Mouse (Mus musculus): Measurements from ENCODE around the gene Kctd11. TPM values are rescaled to one million over a fixed set of nuclear protein-coding genes. Genes with fewer than 3 reads are reported as not detected.

The Kctd11 gene
- polyA plus RNA-seq (2014; fragmentation: Illumina TruSeq; extraction: RNeasy Lipid Tissue Mini Kit (QIAGEN cat#74804); ENCODE audit: insufficient read depth, low read depth, low replicate concordance) = 11.2 TPM

DNA sequence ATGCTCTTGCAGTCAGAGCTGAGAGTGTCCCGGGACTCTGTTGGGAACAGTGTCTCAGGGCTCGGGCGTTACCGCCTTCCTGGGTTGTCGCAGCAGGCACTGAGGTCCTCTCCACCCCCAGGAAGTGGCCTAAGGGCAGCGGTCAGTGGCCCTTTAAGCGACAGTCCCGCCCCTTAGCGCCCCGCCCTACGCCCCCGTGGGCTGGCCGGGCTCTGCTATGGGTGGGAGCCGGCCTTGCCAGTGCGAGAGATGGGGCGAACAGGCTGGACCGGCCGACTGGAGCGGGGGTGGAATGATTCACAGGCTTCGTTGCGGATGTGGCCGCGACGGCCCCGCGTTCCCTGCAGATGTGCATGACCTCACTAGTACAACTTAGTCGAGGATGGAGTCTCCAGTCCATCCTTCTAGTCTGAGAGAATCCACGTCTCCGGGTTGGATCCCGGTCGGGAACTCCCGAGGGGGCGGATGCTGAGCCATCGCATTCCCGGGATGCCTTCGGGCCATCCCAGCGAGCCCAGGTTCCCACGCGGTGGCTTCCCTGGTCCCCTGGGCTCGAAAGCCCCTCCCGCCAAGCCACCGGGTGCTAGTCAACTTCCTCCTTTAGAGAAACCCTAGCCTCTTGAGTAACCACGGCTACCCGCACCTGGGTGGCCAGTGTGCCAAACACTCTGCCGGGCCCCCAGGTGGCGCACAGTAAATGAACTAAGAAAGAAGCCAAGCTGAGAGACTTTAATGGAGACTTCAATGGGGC is at the start of gene Kctd11:
Gene Kctd11, minus strand, starts transcription at position 554 of the 751 bp plus-strand sequence.

GRCm38 (mm10) chr11:69921114-69922011 is 40.2 kb upstream of the Kctd11 start, which contains the start of gene Eif5a:
Gene Eif5a (minus strand): TSS chr11:69921958.

DNA sequence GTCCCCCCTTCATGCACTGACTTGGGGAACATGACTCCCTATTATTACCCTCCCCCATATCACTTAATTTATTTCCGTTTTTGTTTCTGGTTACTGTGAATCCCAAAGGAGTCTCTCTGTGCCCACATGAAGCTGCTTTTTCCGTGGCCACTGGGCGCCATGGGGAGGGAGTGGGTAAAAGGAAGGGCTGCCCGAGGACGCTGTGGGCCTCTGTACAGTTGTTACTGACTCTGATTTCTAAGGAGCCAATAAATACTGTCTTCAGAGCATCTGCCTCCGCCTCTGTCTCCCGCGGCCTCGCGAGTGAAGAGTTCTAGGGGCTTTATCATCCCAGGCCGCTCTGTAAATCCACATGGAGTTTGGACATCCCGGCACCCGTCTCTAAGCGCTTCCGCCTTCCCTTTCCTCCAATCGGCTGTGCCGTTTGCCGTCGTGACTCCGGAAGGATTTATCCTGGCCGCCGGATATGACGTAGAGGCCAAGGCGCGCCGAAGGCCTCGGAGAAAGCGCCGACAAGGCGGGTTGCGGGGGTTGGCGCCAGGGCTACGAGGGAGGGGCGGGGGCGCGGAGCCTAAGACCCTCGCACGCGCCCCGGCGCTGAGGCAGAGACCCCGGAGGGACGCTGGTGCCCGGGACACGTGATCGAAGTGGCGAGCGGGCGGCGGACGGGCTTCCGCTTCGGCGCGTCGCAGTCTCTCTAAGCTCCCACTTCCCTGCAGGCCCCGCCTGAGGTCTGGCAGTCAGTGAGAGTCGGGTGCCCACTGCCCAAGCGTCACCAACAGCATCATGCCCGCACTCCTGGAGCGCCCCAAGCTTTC is 32.6 kb upstream of the Kctd11 start, which contains the start of gene Gps2:
Gene Gps2, plus strand, starts transcription at position 335 of the 818 bp plus-strand sequence.

GRCm38 (mm10) chr11:69900471-69901405 is 19.5 kb upstream of the Kctd11 start, which contains the start of the genes 2810408A11Rik and Neurl4:
Gene 2810408A11Rik (minus strand): TSS chr11:69900987.
Gene Neurl4 (plus strand): TSS chr11:69901072.

DNA sequence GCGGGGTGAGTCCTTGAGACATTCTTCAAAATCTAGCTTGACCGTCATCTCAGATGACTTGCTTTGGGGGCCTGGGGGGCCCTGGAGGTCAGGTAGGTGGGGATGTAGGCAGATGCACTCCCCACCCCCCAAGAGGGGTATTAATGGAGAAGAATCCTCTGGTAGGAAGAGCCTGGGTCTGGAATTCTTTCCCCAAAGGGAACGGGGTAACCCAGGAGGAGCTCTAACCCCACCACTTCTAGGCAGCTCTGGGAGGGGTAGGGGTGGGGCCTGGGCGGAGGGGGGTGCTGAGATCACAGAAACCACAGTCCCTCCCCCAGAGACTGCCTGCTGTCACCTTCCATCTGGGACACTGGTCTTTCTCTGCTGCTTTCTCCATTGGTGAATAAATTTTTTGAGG is 14.1 kb upstream of the Kctd11 start, which contains the start of gene Acap1:
Gene Acap1, minus strand, starts transcription at position 249 of the 400 bp plus-strand sequence.

GRCm38 (mm10) chr11:69877878-69878277 is 3.3 kb downstream of the Kctd11 start, which contains the start of gene Tmem95:
Gene Tmem95 (minus strand): TSS chr11:69878018.

DNA sequence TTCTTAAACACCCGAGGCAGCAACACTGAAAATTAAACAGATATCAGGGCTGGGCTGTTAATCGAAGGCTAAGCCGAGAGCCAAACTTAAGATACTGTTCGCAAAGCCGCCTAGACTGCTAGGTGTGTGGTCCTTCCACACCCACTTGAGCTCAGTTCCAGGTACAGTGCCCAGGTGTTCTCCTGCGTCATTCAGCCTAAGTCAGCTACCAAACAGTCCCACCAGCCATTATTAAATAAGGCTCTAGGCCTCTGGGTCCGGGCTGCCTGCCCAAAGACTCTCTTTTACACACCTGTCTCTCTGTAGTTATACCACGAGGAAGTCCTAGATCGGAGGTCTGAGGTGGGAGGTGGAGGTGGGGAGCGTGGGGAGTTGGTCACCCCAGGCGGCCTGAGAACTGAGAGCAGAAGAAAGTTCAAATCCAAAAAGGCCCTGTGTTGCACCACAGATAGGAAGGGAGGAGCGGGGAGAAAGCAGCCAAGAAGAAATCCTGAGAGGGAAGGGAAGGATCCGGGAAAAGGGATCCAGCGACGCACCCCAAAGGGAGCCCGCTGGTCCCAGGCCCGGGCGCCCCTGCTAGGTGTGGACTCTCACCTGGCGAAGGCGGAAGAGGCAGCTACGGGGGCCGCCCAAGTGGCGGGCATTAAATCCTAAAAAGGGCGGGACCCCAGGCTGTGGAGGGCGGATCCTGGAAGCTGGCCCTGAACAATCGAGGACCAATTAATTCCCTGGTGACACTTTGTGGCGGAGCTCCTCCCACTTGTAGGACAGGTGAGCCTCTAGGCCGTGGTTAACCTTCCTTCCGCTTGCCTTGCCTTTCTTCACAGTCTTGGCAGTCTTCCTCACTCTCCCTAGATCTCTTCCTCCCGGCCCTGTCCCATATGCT is 22.9 kb downstream of the Kctd11 start, which contains the start of gene Tnk1:
Gene Tnk1, minus strand, starts transcription at position 618 of the 886 bp plus-strand sequence.

GRCm38 (mm10) chr11:69846198-69846680 is 35.0 kb downstream of the Kctd11 start, which contains the start of gene Plscr3:
Gene Plscr3 (plus strand): TSS chr11:69846376.

GRCm38 (mm10) chr11:69837952-69838713 is 43.1 kb downstream of the Kctd11 start, which contains the start of gene Tmem256:
Gene Tmem256 (plus strand): TSS chr11:69838514.

GRCm38 (mm10) chr11:69837604-69837951 is 43.6 kb downstream of the Kctd11 start, which contains the start of gene Nlgn2:
Gene Nlgn2 (minus strand): TSS chr11:69837784.

Other genes starting within 250 kb of the Kctd11 start
- 39.7 TPM for gene Fxr2, start 248.4 kb downstream of the Kctd11 start, polyA plus RNA-seq (2014; fragmentation: Illumina TruSeq; extraction: RNeasy Lipid Tissue Mini Kit (QIAGEN cat#74804); ENCODE audit: insufficient read depth, low read depth, low replicate concordance)
- not detected for gene Sox15, start 226.1 kb downstream of the Kctd11 start, polyA plus RNA-seq (2014; fragmentation: Illumina TruSeq; extraction: RNeasy Lipid Tissue Mini Kit (QIAGEN cat#74804); ENCODE audit: insufficient read depth, low read depth, low replicate concordance)
- gene Mpdu1, start 218.8 kb downstream of the Kctd11 start, polyA plus RNA-seq (2014; fragmentation: Illumina TruSeq; extraction: RNeasy Lipid Tissue Mini Kit (QIAGEN cat#74804); ENCODE audit: insufficient read depth, low read depth, low replicate concordance) = 53.4 TPM
- gene Cd68, start 215.3 kb downstream of the Kctd11 start, polyA plus RNA-seq (2014; fragmentation: Illumina TruSeq; extraction: RNeasy Lipid Tissue Mini Kit (QIAGEN cat#74804); ENCODE audit: insufficient read depth, low read depth, low replicate concordance) = 44.2 TPM
- gene Eif4a1, start 209.0 kb downstream of the Kctd11 start, polyA plus RNA-seq (2014; fragmentation: Illumina TruSeq; extraction: RNeasy Lipid Tissue Mini Kit (QIAGEN cat#74804); ENCODE audit: insufficient read depth, low read depth, low replicate concordance) = 289 TPM
- 47.0 TPM for gene Senp3, start 199.3 kb downstream of the Kctd11 start, polyA plus RNA-seq (2014; fragmentation: Illumina TruSeq; extraction: RNeasy Lipid Tissue Mini Kit (QIAGEN cat#74804); ENCODE audit: insufficient read depth, low read depth, low replicate concordance)
- 23.3 TPM for gene Tnfsf13, start 195.6 kb downstream of the Kctd11 start, polyA plus RNA-seq (2014; fragmentation: Illumina TruSeq; extraction: RNeasy Lipid Tissue Mini Kit (QIAGEN cat#74804); ENCODE audit: insufficient read depth, low read depth, low replicate concordance)
- 48.4 TPM for gene Tnfsf12, start 185.6 kb downstream of the Kctd11 start, polyA plus RNA-seq (2014; fragmentation: Illumina TruSeq; extraction: RNeasy Lipid Tissue Mini Kit (QIAGEN cat#74804); ENCODE audit: insufficient read depth, low read depth, low replicate concordance)
- gene Tnfsfm13, start 185.3 kb downstream of the Kctd11 start, polyA plus RNA-seq (2014; fragmentation: Illumina TruSeq; extraction: RNeasy Lipid Tissue Mini Kit (QIAGEN cat#74804); ENCODE audit: insufficient read depth, low read depth, low replicate concordance) = 24.8 TPM
- gene Polr2a, start 122.8 kb downstream of the Kctd11 start, polyA plus RNA-seq (2014; fragmentation: Illumina TruSeq; extraction: RNeasy Lipid Tissue Mini Kit (QIAGEN cat#74804); ENCODE audit: insufficient read depth, low read depth, low replicate concordance) = 16.2 TPM
- gene Slc35g3, start 119.4 kb downstream of the Kctd11 start, polyA plus RNA-seq (2014; fragmentation: Illumina TruSeq; extraction: RNeasy Lipid Tissue Mini Kit (QIAGEN cat#74804); ENCODE audit: insufficient read depth, low read depth, low replicate concordance) = 0.85 TPM
- 25.6 TPM for gene Zbtb4, start 115.5 kb downstream of the Kctd11 start, polyA plus RNA-seq (2014; fragmentation: Illumina TruSeq; extraction: RNeasy Lipid Tissue Mini Kit (QIAGEN cat#74804); ENCODE audit: insufficient read depth, low read depth, low replicate concordance)
- gene Chrnb1, start 85.5 kb downstream of the Kctd11 start, polyA plus RNA-seq (2014; fragmentation: Illumina TruSeq; extraction: RNeasy Lipid Tissue Mini Kit (QIAGEN cat#74804); ENCODE audit: insufficient read depth, low read depth, low replicate concordance) = 10.1 TPM
- 3.4 TPM for gene Fgf11, start 79.5 kb downstream of the Kctd11 start, polyA plus RNA-seq (2014; fragmentation: Illumina TruSeq; extraction: RNeasy Lipid Tissue Mini Kit (QIAGEN cat#74804); ENCODE audit: insufficient read depth, low read depth, low replicate concordance)
- 4.9 TPM for gene Tmem102, start 75.8 kb downstream of the Kctd11 start, polyA plus RNA-seq (2014; fragmentation: Illumina TruSeq; extraction: RNeasy Lipid Tissue Mini Kit (QIAGEN cat#74804); ENCODE audit: insufficient read depth, low read depth, low replicate concordance)
- gene Gm39566, start 66.1 kb downstream of the Kctd11 start, polyA plus RNA-seq (2014; fragmentation: Illumina TruSeq; extraction: RNeasy Lipid Tissue Mini Kit (QIAGEN cat#74804); ENCODE audit: insufficient read depth, low read depth, low replicate concordance) = not detected
- not detected for gene Spem2, start 62.9 kb downstream of the Kctd11 start, polyA plus RNA-seq (2014; fragmentation: Illumina TruSeq; extraction: RNeasy Lipid Tissue Mini Kit (QIAGEN cat#74804); ENCODE audit: insufficient read depth, low read depth, low replicate concordance)
- gene Spem1, start 59.2 kb downstream of the Kctd11 start, polyA plus RNA-seq (2014; fragmentation: Illumina TruSeq; extraction: RNeasy Lipid Tissue Mini Kit (QIAGEN cat#74804); ENCODE audit: insufficient read depth, low read depth, low replicate concordance) = not detected
- 5.3 TPM for gene Nlgn2, start 43.6 kb downstream of the Kctd11 start, polyA plus RNA-seq (2014; fragmentation: Illumina TruSeq; extraction: RNeasy Lipid Tissue Mini Kit (QIAGEN cat#74804); ENCODE audit: insufficient read depth, low read depth, low replicate concordance)
- gene Tmem256, start 42.9 kb downstream of the Kctd11 start, polyA plus RNA-seq (2014; fragmentation: Illumina TruSeq; extraction: RNeasy Lipid Tissue Mini Kit (QIAGEN cat#74804); ENCODE audit: insufficient read depth, low read depth, low replicate concordance) = 375 TPM
- gene Plscr3, start 35.0 kb downstream of the Kctd11 start, polyA plus RNA-seq (2014; fragmentation: Illumina TruSeq; extraction: RNeasy Lipid Tissue Mini Kit (QIAGEN cat#74804); ENCODE audit: insufficient read depth, low read depth, low replicate concordance) = 65.1 TPM
- 5.1 TPM for gene Tnk1, start 22.7 kb downstream of the Kctd11 start, polyA plus RNA-seq (2014; fragmentation: Illumina TruSeq; extraction: RNeasy Lipid Tissue Mini Kit (QIAGEN cat#74804); ENCODE audit: insufficient read depth, low read depth, low replicate concordance)
- gene Tmem95, start 3.4 kb downstream of the Kctd11 start, polyA plus RNA-seq (2014; fragmentation: Illumina TruSeq; extraction: RNeasy Lipid Tissue Mini Kit (QIAGEN cat#74804); ENCODE audit: insufficient read depth, low read depth, low replicate concordance) = not detected
- 9.7 TPM for gene Acap1, start 14.1 kb upstream of the Kctd11 start, polyA plus RNA-seq (2014; fragmentation: Illumina TruSeq; extraction: RNeasy Lipid Tissue Mini Kit (QIAGEN cat#74804); ENCODE audit: insufficient read depth, low read depth, low replicate concordance)
- 0.77 TPM for gene 2810408A11Rik, start 19.6 kb upstream of the Kctd11 start, polyA plus RNA-seq (2014; fragmentation: Illumina TruSeq; extraction: RNeasy Lipid Tissue Mini Kit (QIAGEN cat#74804); ENCODE audit: insufficient read depth, low read depth, low replicate concordance)
- gene Neurl4, start 19.7 kb upstream of the Kctd11 start, polyA plus RNA-seq (2014; fragmentation: Illumina TruSeq; extraction: RNeasy Lipid Tissue Mini Kit (QIAGEN cat#74804); ENCODE audit: insufficient read depth, low read depth, low replicate concordance) = 9.9 TPM
- gene Gps2, start 32.5 kb upstream of the Kctd11 start, polyA plus RNA-seq (2014; fragmentation: Illumina TruSeq; extraction: RNeasy Lipid Tissue Mini Kit (QIAGEN cat#74804); ENCODE audit: insufficient read depth, low read depth, low replicate concordance) = 43.0 TPM
- gene Eif5a, start 40.6 kb upstream of the Kctd11 start, polyA plus RNA-seq (2014; fragmentation: Illumina TruSeq; extraction: RNeasy Lipid Tissue Mini Kit (QIAGEN cat#74804); ENCODE audit: insufficient read depth, low read depth, low replicate concordance) = 466 TPM
- 1.3 TPM for gene Ybx2, start 54.4 kb upstream of the Kctd11 start, polyA plus RNA-seq (2014; fragmentation: Illumina TruSeq; extraction: RNeasy Lipid Tissue Mini Kit (QIAGEN cat#74804); ENCODE audit: insufficient read depth, low read depth, low replicate concordance)
- 8.1 TPM for gene Slc2a4, start 66.8 kb upstream of the Kctd11 start, polyA plus RNA-seq (2014; fragmentation: Illumina TruSeq; extraction: RNeasy Lipid Tissue Mini Kit (QIAGEN cat#74804); ENCODE audit: insufficient read depth, low read depth, low replicate concordance)
- gene Cldn7, start 83.4 kb upstream of the Kctd11 start, polyA plus RNA-seq (2014; fragmentation: Illumina TruSeq; extraction: RNeasy Lipid Tissue Mini Kit (QIAGEN cat#74804); ENCODE audit: insufficient read depth, low read depth, low replicate concordance) = 60.8 TPM
- 86.4 TPM for gene Ctdnep1, start 99.8 kb upstream of the Kctd11 start, polyA plus RNA-seq (2014; fragmentation: Illumina TruSeq; extraction: RNeasy Lipid Tissue Mini Kit (QIAGEN cat#74804); ENCODE audit: insufficient read depth, low read depth, low replicate concordance)
- gene Elp5, start 101.1 kb upstream of the Kctd11 start, polyA plus RNA-seq (2014; fragmentation: Illumina TruSeq; extraction: RNeasy Lipid Tissue Mini Kit (QIAGEN cat#74804); ENCODE audit: insufficient read depth, low read depth, low replicate concordance) = 40.7 TPM
- 466 TPM for gene Gabarap, start 109.7 kb upstream of the Kctd11 start, polyA plus RNA-seq (2014; fragmentation: Illumina TruSeq; extraction: RNeasy Lipid Tissue Mini Kit (QIAGEN cat#74804); ENCODE audit: insufficient read depth, low read depth, low replicate concordance)
- 39.5 TPM for gene Phf23, start 114.4 kb upstream of the Kctd11 start, polyA plus RNA-seq (2014; fragmentation: Illumina TruSeq; extraction: RNeasy Lipid Tissue Mini Kit (QIAGEN cat#74804); ENCODE audit: insufficient read depth, low read depth, low replicate concordance)
- gene Dvl2, start 119.2 kb upstream of the Kctd11 start, polyA plus RNA-seq (2014; fragmentation: Illumina TruSeq; extraction: RNeasy Lipid Tissue Mini Kit (QIAGEN cat#74804); ENCODE audit: insufficient read depth, low read depth, low replicate concordance) = 6.0 TPM
- 82.7 TPM for gene Acadvl, start 134.0 kb upstream of the Kctd11 start, polyA plus RNA-seq (2014; fragmentation: Illumina TruSeq; extraction: RNeasy Lipid Tissue Mini Kit (QIAGEN cat#74804); ENCODE audit: insufficient read depth, low read depth, low replicate concordance)
- 7.3 TPM for gene Dlg4, start 135.5 kb upstream of the Kctd11 start, polyA plus RNA-seq (2014; fragmentation: Illumina TruSeq; extraction: RNeasy Lipid Tissue Mini Kit (QIAGEN cat#74804); ENCODE audit: insufficient read depth, low read depth, low replicate concordance)
- 13.1 TPM for gene Asgr1, start 172.7 kb upstream of the Kctd11 start, polyA plus RNA-seq (2014; fragmentation: Illumina TruSeq; extraction: RNeasy Lipid Tissue Mini Kit (QIAGEN cat#74804); ENCODE audit: insufficient read depth, low read depth, low replicate concordance)
- gene Asgr2, start 211.2 kb upstream of the Kctd11 start, polyA plus RNA-seq (2014; fragmentation: Illumina TruSeq; extraction: RNeasy Lipid Tissue Mini Kit (QIAGEN cat#74804); ENCODE audit: insufficient read depth, low read depth, low replicate concordance) = 0.41 TPM
- 26.9 TPM for gene Mgl2, start 248.9 kb upstream of the Kctd11 start, polyA plus RNA-seq (2014; fragmentation: Illumina TruSeq; extraction: RNeasy Lipid Tissue Mini Kit (QIAGEN cat#74804); ENCODE audit: insufficient read depth, low read depth, low replicate concordance)